Mouse (Mus musculus) midbrain, embryonic 15.5 days (tissue): ENCODE measurements at regions not wholly inside any gene's neighbourhood (a gene's known extent, or its start where the extent isn't known, plus 50 kb on each side); places are given as distances from the start of the nearest gene placed in this dataset.

Experiments
- ATAC-seq: fragments of 200-750 bp; cut with Nextera tagmentation; replicated peaks from 2 replicates; pipeline ENCODE4 v1.8.0; 2017; ENCODE audit warnings: moderate TSS enrichment
- H3K27ac ChIP-seq: fragments of 300-500 bp; sonication (generic); 2 replicates; pipeline ENCODE4 v1.5.1; 2015; ENCODE audit warnings: mild to moderate bottlenecking, inconsistent platforms
- H3K27me3 ChIP-seq: fragments of 300-500 bp; sonication (generic); replicated peaks from 2 replicates; pipeline ENCODE4 v1.6.1; 2015; ENCODE audit warnings: inconsistent platforms
- H3K36me3 ChIP-seq: fragments of 300-500 bp; sonication (generic); replicated peaks from 2 replicates; pipeline ENCODE4 v1.6.1; 2015; ENCODE audit warnings: inconsistent platforms
- H3K4me1 ChIP-seq: fragments of 300-500 bp; sonication (generic); 2 replicates; pipeline ENCODE4 v1.6.1; 2015; ENCODE audit warnings: inconsistent platforms
- H3K4me2 ChIP-seq: fragments of 300-500 bp; sonication (generic); 2 replicates; pipeline ENCODE4 v1.6.1; 2015; ENCODE audit warnings: inconsistent platforms, mild to moderate bottlenecking, moderate library complexity
- H3K4me3 ChIP-seq: fragments of 300-500 bp; sonication (generic); 2 replicates; pipeline ENCODE4 v1.5.1; 2015; ENCODE audit warnings: mild to moderate bottlenecking, inconsistent platforms
- H3K9ac ChIP-seq: fragments of 300-500 bp; sonication (generic); 2 replicates; pipeline ENCODE4 v1.6.1; 2015; ENCODE audit warnings: mild to moderate bottlenecking, inconsistent platforms
- H3K9me3 ChIP-seq: fragments of 300-500 bp; sonication (generic); 2 replicates; pipeline ENCODE4 v1.6.1; 2016; ENCODE audit warnings: inconsistent platforms
- WGBS: fragments of 180-500 bp; shearing (Covaris S2); methylation state at CpG from one replicate; pipeline ENCODE4 v1.1.7; 2015; ENCODE audit warnings: mixed read lengths; 5-methylcytosine and 5-hydroxymethylcytosine counted together

GRCm38 (mm10) chr3:120729671-120730070 is 441.8 kb downstream of the Rwdd3 start:
- Histone ChIP-seq H3K9me3 (no peaks in the 10 kb centered on the region), H3K4me2 (peak overlapping the region; percentile 27), H3K27me3 (no peaks in the 10 kb centered on the region), H3K4me1 (peaks cover 20% of the 10 kb centered on the region), H3K36me3 (no peaks in the 10 kb centered on the region), H3K27ac (peak overlapping the region; percentile 58), H3K4me3 (no peak overlapping the region), H3K9ac (no peak overlapping the region)
- 13% methylated on average over 5 of the region's 5 CpGs for WGBS
- ATAC-seq, result peak; percentile 95

GRCm38 (mm10) chr3:120685227-120685626 is 486.3 kb downstream of the Rwdd3 start:
- 84% methylated on average over 4 of the region's 4 CpGs for WGBS
- no peaks in the 10 kb centered on the region for H3K27me3 ChIP-seq
- H3K9me3 ChIP-seq, result no peaks in the 10 kb centered on the region
- no peaks in the 10 kb centered on the region for H3K36me3 ChIP-seq
- H3K4me2 ChIP-seq, result no peak overlapping the region
- no peak overlapping the region for H3K4me3 ChIP-seq
- H3K27ac ChIP-seq, result no peak overlapping the region
- no peaks in the 10 kb centered on the region for H3K4me1 ChIP-seq
- no peak overlapping the region for H3K9ac ChIP-seq
- ATAC-seq, result no peak

GRCm38 (mm10) chr3:120675906-120676305 is 495.6 kb downstream of the Rwdd3 start:
- no peak overlapping the region for H3K4me2 ChIP-seq
- H3K9ac ChIP-seq, result no peak overlapping the region
- 80% methylated on average over 2 of the region's 2 CpGs for WGBS
- H3K4me1 ChIP-seq, result no peaks in the 10 kb centered on the region
- no peak overlapping the region for H3K27ac ChIP-seq
- H3K9me3 ChIP-seq, result no peaks in the 10 kb centered on the region
- H3K27me3 ChIP-seq, result no peaks in the 10 kb centered on the region
- H3K4me3 ChIP-seq, result no peak overlapping the region
- no peaks in the 10 kb centered on the region for H3K36me3 ChIP-seq
- no peak for ATAC-seq

- Histone ChIP-seq H3K27ac (no peak overlapping the region), H3K4me2 (no peak overlapping the region), H3K4me1 (no peaks in the 10 kb centered on the region), H3K36me3 (no peaks in the 10 kb centered on the region), H3K27me3 (no peaks in the 10 kb centered on the region), H3K9me3 (no peaks in the 10 kb centered on the region), H3K9ac (no peak overlapping the region), H3K4me3 (no peak overlapping the region)
- no peak for ATAC-seq
- 95% methylated on average over 3 of the region's 3 CpGs for WGBS
Observed at GRCm38 (mm10) chr3:120668654-120669053, 502.8 kb downstream of the Rwdd3 start.

GRCm38 (mm10) chr3:120662521-120662920 is 509.0 kb downstream of the Rwdd3 start:
- 95% methylated on average over 4 of the region's 4 CpGs for WGBS
- no peaks in the 10 kb centered on the region for H3K27me3 ChIP-seq
- H3K36me3 ChIP-seq, result no peaks in the 10 kb centered on the region
- ATAC-seq, result no peak
- no peak overlapping the region for H3K4me2 ChIP-seq
- H3K27ac ChIP-seq, result no peak overlapping the region
- H3K9me3 ChIP-seq, result no peaks in the 10 kb centered on the region
- no peak overlapping the region for H3K9ac ChIP-seq
- no peak overlapping the region for H3K4me3 ChIP-seq
- no peaks in the 10 kb centered on the region for H3K4me1 ChIP-seq

GRCm38 (mm10) chr3:120660776-120661175 is 510.7 kb downstream of the Rwdd3 start:
- H3K4me3 ChIP-seq, result no peak overlapping the region
- no peak overlapping the region for H3K4me2 ChIP-seq
- no peak for ATAC-seq
- H3K4me1 ChIP-seq, result no peaks in the 10 kb centered on the region
- no peaks in the 10 kb centered on the region for H3K9me3 ChIP-seq
- no peaks in the 10 kb centered on the region for H3K36me3 ChIP-seq
- no peaks in the 10 kb centered on the region for H3K27me3 ChIP-seq
- H3K9ac ChIP-seq, result no peak overlapping the region
- WGBS, result 66% methylated on average over 4 of the region's 4 CpGs
- no peak overlapping the region for H3K27ac ChIP-seq

GRCm38 (mm10) chr3:120649047-120649868 is 522.2 kb downstream of the Rwdd3 start:
- Histone ChIP-seq H3K4me1 (no peaks in the 10 kb centered on the region), H3K4me3 (no peak overlapping the region), H3K9me3 (no peaks in the 10 kb centered on the region), H3K27ac (no peak overlapping the region), H3K4me2 (no peak overlapping the region), H3K36me3 (no peaks in the 10 kb centered on the region), H3K9ac (no peak overlapping the region), H3K27me3 (no peaks in the 10 kb centered on the region)
- ATAC-seq, result no peak
- 37% methylated on average over 12 of the region's 12 CpGs for WGBS

GRCm38 (mm10) chr3:120648391-120648790 is 523.1 kb downstream of the Rwdd3 start:
- WGBS, result 91% methylated on average over 5 of the region's 5 CpGs

GRCm38 (mm10) chr3:120636669-120637305 is 534.7 kb downstream of the Rwdd3 start:
- Histone ChIP-seq H3K27ac (peak overlapping the region; percentile 39; the same call in 1 of the 2 replicates), H3K27me3 (no peaks in the 10 kb centered on the region), H3K4me2 (no peak overlapping the region), H3K4me1 (peaks cover 6% of the 10 kb centered on the region), H3K36me3 (no peaks in the 10 kb centered on the region), H3K9me3 (no peaks in the 10 kb centered on the region), H3K9ac (peak overlapping the region; percentile 1; the same call in 1 of the 2 replicates), H3K4me3 (no peak overlapping the region)
- ATAC-seq, result peak; percentile 70; the same call in 1 of the 2 replicates
- WGBS, result 60% methylated on average over 9 of the region's 9 CpGs

More at GRCm38 (mm10) chr3:120648391-120648790, 523.1 kb downstream of the Rwdd3 start:
- Histone ChIP-seq H3K36me3 (no peaks in the 10 kb centered on the region), H3K9me3 (no peaks in the 10 kb centered on the region), H3K27ac (no peak overlapping the region), H3K4me1 (no peaks in the 10 kb centered on the region), H3K4me2 (no peak overlapping the region), H3K9ac (no peak overlapping the region), H3K4me3 (no peak overlapping the region), H3K27me3 (no peaks in the 10 kb centered on the region)
- no peak for ATAC-seq

GRCm38 (mm10) chr3:120618358-120618757 is 553.1 kb downstream of the Rwdd3 start:
- no peak for ATAC-seq
- WGBS, result 80% methylated on average over 6 of the region's 6 CpGs

GRCm38 (mm10) chr3:120594226-120594625 is 577.3 kb downstream of the Rwdd3 start:
- Histone ChIP-seq H3K9ac (no peak overlapping the region), H3K4me2 (no peak overlapping the region)
- WGBS, result 96% methylated on average over 1 of the region's 1 CpGs

More at GRCm38 (mm10) chr3:120618358-120618757, 553.1 kb downstream of the Rwdd3 start:
- H3K4me2 ChIP-seq, result no peak overlapping the region
- no peak overlapping the region for H3K4me3 ChIP-seq
- no peaks in the 10 kb centered on the region for H3K4me1 ChIP-seq
- H3K9me3 ChIP-seq, result no peaks in the 10 kb centered on the region
- H3K27ac ChIP-seq, result no peak overlapping the region
- no peaks in the 10 kb centered on the region for H3K27me3 ChIP-seq
- no peak overlapping the region for H3K9ac ChIP-seq
- no peaks in the 10 kb centered on the region for H3K36me3 ChIP-seq

GRCm38 (mm10) chr3:120591183-120591582 is 580.3 kb downstream of the Rwdd3 start:
- Histone ChIP-seq H3K4me3 (no peak overlapping the region), H3K27me3 (no peaks in the 10 kb centered on the region), H3K4me1 (no peaks in the 10 kb centered on the region), H3K9me3 (no peaks in the 10 kb centered on the region), H3K4me2 (no peak overlapping the region), H3K36me3 (no peaks in the 10 kb centered on the region), H3K27ac (no peak overlapping the region), H3K9ac (no peak overlapping the region)
- ATAC-seq, result no peak
- WGBS, result 70% methylated on average over 2 of the region's 2 CpGs

More at GRCm38 (mm10) chr3:120594226-120594625, 577.3 kb downstream of the Rwdd3 start:
- H3K27me3 ChIP-seq, result no peaks in the 10 kb centered on the region
- H3K9me3 ChIP-seq, result no peaks in the 10 kb centered on the region
- H3K4me1 ChIP-seq, result no peaks in the 10 kb centered on the region
- H3K27ac ChIP-seq, result no peak overlapping the region
- no peaks in the 10 kb centered on the region for H3K36me3 ChIP-seq
- H3K4me3 ChIP-seq, result no peak overlapping the region
- no peak for ATAC-seq
